Mouse (Mus musculus) layer of hippocampus, adult 2 months (tissue): ENCODE results near the gene Tex19.2. TPM values are rescaled to one million over a fixed set of nuclear protein-coding genes. Genes with fewer than 3 reads are reported as not detected.
"Not testable (repeated sequence)": the region's sequence is repeated elsewhere in the genome, so short reads cannot be mapped to it uniquely, and the experiment has no call there.

Source experiments
- DNase-seq, 2 experiments: peaks; one replicate each; pipeline ENCODE4 v3.0.0; 2022; ENCODE audit warnings: low spot score in 2 of 2
- H3K27ac ChIP-seq: fragments of 200-600 bp; 2 replicates; pipeline ENCODE4 v1.8.1; 2022
- H3K4me3 ChIP-seq: fragments of 200-600 bp; 2 replicates; pipeline ENCODE4 v1.8.1; 2022; ENCODE audit warnings: mild to moderate bottlenecking
- CTCF ChIP-seq: fragments of 200-600 bp; conservative IDR thresholded peaks from 2 replicates; pipeline ENCODE4 v1.8.1; 2022; ENCODE audit warnings: antibody characterized with exemption, mild to moderate bottlenecking, moderate library complexity
- total RNA-seq, 2 experiments: library from RNA; stranded (reverse); gene quantifications; 2 replicates each; pipeline ENCODE4 v1.2.3; 2021

Gene Tex19.2
- total RNA-seq, 2 experiments from 2014 or later, result not detected

DNA sequence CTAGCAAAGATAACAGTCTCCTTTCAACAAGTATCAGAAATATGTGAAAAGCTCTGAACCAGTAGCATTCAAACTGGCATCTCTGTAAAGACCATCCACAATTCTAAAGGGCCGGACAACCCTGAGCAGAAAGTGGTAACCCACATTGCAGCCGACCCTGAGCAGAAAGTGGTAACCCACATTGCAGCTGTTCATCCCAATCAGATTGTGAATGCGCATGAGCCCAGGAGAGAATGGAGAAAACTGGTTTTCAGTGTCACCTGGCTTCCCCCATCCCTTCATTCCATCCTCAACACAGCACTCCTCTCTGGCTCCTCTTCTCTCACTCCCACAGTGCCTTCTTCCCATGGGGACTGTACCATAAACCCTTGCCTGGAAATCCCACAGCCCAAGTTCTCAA, 9.0 kb upstream of the Tex19.2 start:
- TF ChIP-seq CTCF, result no peak
- DNase-seq, result no peak
- no peak overlapping the region for H3K27ac ChIP-seq
- no peak overlapping the region for H3K4me3 ChIP-seq

DNA sequence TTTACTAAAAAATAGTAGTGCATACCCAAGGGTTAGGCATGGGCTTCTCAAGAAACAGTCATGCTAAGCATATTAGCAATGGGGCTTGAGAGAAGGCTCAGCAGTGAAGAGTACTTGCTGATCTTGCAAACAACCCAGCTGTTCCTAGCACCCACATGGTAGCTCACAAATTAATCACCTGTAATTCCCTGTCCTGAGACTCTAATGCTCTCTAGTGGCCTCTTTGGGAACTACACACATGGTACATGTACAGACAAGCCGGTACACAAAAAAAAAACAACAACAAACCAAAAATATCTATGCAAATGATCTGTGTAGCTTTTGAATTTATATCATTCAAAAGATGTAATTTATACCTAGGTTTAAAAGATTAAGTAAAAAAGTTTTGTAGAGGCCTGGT, 7.9 kb upstream of the Tex19.2 start:
- H3K27ac ChIP-seq, result no peak overlapping the region
- DNase-seq, result no peak
- TF ChIP-seq CTCF, result peak; percentile 63
- no peak overlapping the region for H3K4me3 ChIP-seq

DNA sequence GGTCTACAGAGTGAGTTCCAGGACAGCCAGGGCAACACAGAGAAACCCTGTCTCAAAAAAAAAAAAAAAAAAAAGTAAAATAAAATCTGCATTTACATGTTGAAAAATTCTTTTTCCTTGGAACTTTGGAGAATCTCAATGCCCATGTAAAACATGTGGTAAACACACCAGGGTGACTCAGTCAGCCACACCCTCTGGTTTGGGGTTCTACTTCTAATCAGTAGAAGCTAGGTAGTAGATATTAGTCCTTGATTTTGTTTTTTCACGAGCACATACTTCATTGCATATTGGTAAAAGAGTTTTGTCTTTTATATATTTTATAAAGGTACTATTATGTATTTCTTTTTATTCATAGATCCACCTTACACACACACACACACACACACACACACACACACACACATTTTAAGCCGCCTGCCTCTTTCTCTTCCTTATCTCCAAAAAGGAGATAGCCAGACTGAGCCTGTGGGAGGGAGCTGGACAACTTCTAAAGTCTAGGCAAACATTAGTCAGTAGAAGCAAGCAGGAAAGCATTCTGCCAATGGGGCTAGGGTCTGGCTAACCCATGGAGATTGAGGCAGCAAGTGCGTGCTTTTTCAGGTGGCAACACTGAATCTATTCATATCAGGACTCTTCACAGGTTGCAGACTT, 7.2 kb upstream of the Tex19.2 start:
- Histone ChIP-seq H3K27ac (no peak overlapping the region), H3K4me3 (no peak overlapping the region)
- DNase-seq, result no peak
- TF ChIP-seq CTCF, result no peak

DNA sequence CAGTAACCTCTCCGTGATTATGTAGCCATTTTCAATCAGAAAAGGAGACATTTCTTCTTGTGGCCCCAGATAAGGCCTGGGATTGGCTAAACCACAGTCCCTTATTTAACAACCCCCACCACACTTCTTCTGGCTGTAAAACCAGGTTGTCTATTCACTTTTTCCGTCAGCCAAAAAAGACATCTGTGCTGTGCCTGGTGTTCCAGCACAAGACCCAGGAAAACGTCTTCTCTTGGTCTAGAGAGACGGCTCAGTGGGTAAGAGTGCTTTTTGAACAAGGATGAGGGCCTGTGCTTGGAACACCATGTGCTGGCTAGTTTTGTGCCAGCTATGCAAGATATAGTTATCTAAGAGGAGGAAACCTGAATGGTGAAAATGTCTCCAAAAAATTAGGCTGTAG, 5.0 kb upstream of the Tex19.2 start:
- H3K4me3 ChIP-seq, result no peak overlapping the region
- DNase-seq, result peak in 1 of 2 experiments; percentile 16
- TF ChIP-seq CTCF, result no peak
- H3K27ac ChIP-seq, result no peak overlapping the region

DNA sequence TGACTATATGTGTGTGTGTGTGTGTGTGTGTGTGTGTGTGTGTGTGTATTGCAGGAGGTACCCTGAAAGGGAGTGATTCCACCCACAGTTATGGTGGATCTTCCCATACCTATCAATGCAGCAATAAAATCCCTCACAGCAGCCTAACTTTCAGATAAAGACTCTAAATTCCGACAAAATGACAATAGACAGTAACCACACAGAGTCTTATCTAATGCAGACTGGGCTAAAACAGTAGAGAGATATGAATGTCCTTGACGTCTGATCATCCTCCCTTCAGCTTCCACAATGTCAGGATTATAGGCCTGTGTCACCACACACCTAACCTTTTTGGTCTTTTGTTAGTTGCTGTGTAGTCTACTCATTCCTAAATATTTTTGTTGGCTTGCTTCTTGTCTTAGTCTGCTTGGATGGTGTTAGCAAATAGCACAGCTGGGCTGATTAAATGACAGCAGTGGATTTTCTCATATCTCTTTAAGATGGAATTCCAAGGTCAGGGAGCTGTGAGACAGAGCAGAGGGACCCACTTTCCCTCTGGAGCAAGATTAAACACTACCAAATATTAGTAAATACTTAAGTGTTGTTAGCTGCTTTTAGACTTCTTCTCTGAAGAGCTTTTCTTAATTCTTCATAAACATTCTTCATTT, 3.7 kb upstream of the Tex19.2 start:
- Histone ChIP-seq H3K4me3 (no peak overlapping the region), H3K27ac (no peak overlapping the region)
- no peak for TF ChIP-seq CTCF
- DNase-seq, result no peak

DNA sequence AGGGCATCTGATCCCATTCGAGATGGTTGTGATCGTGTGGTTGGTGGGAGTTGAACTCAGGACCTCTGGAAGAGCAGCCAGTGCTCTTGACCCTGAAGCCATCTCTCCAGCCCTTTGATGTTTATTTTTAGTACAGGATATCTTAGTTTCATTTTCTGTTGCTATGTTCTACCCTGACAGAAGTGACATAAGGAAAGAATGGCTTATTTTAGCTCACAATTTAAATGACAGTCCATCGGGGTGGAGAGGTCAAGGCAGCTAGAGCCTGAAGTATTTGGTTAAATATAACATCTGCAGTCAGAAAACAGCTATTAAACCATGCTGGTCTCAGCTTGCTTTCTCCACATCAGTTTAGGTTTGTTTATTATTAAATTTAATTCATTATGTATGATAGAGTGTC, 2.7 kb upstream of the Tex19.2 start:
- no peak overlapping the region for H3K27ac ChIP-seq
- H3K4me3 ChIP-seq, result no peak overlapping the region
- TF ChIP-seq CTCF, result no peak
- no peak for DNase-seq

DNA sequence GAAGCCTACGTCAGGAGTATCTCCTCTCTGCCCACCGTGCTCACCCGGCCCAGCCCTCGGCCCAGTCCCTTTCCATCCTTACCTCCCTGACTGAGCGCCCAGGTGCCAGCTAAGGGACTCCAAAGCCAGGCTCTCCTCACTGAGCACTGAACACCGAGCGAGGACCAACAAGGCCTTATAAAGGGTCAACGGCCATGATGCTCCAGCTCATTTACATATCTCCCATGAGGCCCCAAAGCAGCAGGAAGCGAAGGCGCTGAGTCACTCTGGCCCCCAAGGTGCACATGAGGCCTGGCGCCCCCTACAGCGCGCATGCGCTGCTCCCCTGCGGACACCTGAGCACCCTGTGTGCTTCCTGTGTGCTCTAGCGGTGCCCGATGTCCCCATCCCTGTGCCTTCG, 371 bp downstream of the Tex19.2 start:
- no peak for DNase-seq
- no peak overlapping the region for H3K4me3 ChIP-seq
- no peak for TF ChIP-seq CTCF
- H3K27ac ChIP-seq, result no peak overlapping the region

DNA sequence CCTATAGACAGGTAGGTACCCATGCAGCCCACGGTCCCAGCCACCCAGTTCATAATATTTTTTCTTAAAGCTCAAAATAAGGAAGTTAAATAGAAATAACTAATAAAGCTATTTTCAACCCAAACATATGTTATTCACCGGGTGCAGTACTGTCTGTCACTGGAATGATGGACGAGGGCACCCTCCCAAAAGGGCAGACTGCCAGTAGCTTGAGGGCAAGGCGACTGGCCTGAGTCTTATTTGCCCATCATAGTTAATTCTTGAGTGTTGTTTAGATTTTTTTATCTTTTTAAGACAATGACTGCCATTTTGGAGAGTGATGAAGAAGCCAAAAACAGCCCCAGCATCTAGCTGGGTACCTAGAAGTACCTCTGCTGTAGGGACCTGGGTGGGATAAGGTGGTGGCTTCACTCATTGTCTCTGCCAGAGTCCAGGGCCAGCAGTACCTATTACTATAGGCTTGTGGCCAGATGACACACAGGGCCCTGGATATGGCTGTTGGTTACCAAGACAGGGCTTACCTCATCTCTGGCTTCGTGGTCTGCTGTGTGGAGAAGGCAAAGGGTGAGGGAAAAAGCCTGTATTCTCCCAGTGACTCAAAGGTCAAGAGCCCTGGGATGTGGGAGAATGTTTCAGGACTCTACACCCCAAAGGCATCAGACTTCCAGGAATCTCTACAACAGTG, 6.2 kb downstream of the Tex19.2 start:
- Histone ChIP-seq H3K4me3 (no peak overlapping the region), H3K27ac (no peak overlapping the region)
- DNase-seq, result no peak
- no peak for TF ChIP-seq CTCF

- Histone ChIP-seq H3K27ac (no peak overlapping the region), H3K4me3 (no peak overlapping the region)
- TF ChIP-seq CTCF, result no peak
- DNase-seq, result no peak
Observed at GRCm38 (mm10) chr11:121111601-121112000, 6.9 kb downstream of the Tex19.2 start.

DNA sequence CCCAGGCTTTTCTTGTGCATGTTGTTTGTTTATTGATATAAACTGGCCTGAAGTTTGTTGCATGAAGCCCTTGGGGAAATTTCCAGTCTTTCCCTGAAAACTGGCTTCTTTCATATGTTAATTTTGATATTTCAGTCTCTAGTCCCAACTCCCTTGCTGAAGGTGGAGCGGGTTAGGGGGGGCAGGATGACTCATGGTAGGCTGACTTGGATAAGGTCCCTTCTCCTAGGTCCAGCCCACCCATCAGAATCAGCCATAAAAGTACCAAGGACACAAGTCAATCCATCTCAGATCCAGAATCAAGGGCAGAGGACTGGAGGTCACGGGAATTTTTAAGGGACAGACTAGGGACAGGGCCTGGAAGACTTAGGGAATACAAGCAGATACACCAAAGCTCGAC, 7.4 kb downstream of the Tex19.2 start:
- H3K4me3 ChIP-seq, result no peak overlapping the region
- no peak for DNase-seq
- no peak overlapping the region for H3K27ac ChIP-seq
- TF ChIP-seq CTCF, result no peak

DNA sequence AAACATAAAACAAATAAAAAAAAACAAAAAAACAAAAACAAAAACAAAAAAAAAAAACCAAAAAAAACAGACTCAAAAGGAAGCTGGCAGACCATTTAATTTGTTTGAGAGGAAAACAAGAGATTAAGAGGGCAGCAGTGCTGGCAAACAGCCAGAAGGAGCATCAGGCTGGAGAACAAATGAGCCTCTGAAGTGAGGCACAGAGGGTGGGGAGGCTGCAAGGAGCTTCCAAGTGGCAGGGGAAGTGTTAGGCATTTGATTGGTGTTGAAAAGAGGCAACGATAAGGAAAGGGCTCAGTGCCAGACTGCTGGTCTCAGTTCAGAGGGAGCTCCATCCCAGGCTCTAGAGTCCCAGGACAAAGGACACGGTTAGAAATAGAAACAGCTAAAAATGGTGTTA, 8.5 kb downstream of the Tex19.2 start:
- TF ChIP-seq CTCF, result no peak
- Histone ChIP-seq H3K4me3 (no peak overlapping the region), H3K27ac (no peak overlapping the region)
- DNase-seq, result no peak

DNA sequence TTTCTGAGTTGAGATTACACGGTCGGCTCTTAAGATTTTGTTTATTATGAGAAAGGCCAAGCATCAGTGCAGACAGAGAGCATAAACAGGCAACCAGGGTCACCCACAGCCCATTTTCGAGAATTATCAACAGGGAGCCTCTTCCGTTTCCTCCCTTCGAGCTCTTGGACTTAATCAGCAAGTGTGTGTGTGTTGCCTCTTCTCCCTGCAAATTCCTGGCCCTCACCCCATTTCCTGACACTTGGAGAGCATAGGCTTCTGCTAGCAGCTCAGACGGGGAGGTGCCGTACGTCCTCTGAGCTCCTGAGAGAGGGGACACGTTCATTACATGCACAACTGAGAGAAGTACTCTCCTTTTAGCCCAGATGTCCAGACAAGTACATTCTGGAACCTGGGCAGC, 10.4 kb downstream of the Tex19.2 start:
- H3K4me3 ChIP-seq, result no peak overlapping the region
- TF ChIP-seq CTCF, result no peak

GRCm38 (mm10) chr11:121107242-121107641, 11.2 kb downstream of the Tex19.2 start:
- H3K4me3 ChIP-seq, DNase-seq, H3K27ac ChIP-seq: not testable (repeated sequence)

More for the DNA sequence above, 10.4 kb downstream of the Tex19.2 start:
- DNase-seq, result no peak
- H3K27ac ChIP-seq, result no peak overlapping the region

DNA sequence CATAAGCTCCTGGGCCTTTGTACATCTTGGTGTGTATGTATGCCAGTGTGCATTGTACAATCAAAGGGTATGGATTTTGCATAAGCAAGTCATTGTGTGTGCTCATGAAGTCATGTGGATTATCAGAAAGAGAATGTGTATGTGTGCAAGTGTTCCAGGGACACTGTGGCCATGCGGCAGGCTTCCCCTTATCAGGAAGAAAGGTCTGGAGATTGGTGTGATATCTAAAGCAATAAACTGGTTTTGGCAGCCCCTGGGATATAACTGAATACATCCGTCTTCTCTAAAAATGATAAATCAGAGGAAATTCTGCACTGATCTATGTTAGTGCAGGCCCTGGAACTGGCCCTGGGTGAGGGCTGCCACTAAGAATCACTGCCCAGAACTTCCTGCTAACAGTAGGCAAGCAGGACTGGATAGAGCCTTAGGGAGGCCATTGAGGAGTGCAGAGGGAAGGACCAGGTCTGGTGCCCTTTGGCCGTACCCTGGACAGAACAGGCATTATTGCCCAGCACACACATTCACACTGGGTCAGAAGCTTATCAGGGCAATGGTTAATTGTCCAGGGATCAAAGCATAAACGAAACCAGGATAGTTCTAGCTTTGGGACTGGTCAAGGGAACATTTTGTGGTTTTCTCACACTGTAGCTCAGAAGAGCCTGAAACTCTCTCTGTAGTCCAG, 17.2 kb downstream of the Tex19.2 start:
- no peak for TF ChIP-seq CTCF
- Histone ChIP-seq H3K4me3 (no peak overlapping the region), H3K27ac (no peak overlapping the region)
- no peak for DNase-seq
